Mouse (Mus musculus): Measurements from ENCODE around the gene Zfp37.

- TF ChIP-seq CTCF (IDR thresholded peaks at IDR 0.05 in 2 of 3, conservative IDR thresholded peaks at IDR 0.05 in 1 of 3; ENCODE audit: control insufficient read depth in 1 of 3, insufficient read depth in 1 of 3, low read depth in 2 of 3, low read length in 3 of 3, poor library complexity in 1 of 3, severe bottlenecking in 1 of 3) (no peak), GABPA (IDR thresholded peaks at IDR 0.05; ENCODE audit: low read depth, low read length) (no peak)
Observed at GRCm38 (mm10) chr4:62248328-62248727, 17.5 kb upstream of the Zfp37 start.

All from MEL (cell line).